Mouse (Mus musculus) bone marrow macrophage, adult 2 months (primary cell): ENCODE measurements around the gene Clec3a.

Experiments used
- CTCF ChIP-seq: IDR thresholded peaks from 2 replicates; pipeline ENCODE4 v1.5.1; 2012; ENCODE audit warnings: low read depth, mild to moderate bottlenecking, low read length, moderate library complexity
- POLR2A ChIP-seq: IDR thresholded peaks from 2 replicates; pipeline ENCODE4 v1.6.1; 2012; ENCODE audit warnings: mild to moderate bottlenecking, low read depth, low read length, borderline replicate concordance

DNA sequence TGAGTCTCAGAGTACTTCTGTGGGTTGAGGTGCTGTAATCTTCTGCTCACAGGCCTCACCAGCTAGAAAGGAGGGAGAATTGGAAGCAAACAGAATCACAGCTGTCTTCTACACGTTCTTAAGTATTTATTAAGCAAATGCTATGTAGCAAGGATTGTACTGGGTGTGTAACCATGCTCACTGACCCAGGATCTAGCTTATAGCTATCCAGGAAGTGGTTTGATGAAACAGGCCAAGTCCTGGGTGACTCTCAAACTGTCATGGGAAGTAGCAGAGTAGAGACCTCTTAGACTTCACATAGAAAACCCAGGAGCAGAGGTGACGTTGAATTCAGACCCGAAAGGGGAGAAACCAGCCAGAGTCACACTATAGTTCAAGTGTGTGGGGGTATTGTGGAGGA, 6.5 kb upstream of the Clec3a start:
- TF ChIP-seq POLR2A = no peak
- TF ChIP-seq CTCF = no peak
